Mouse (Mus musculus) heart, adult 2 months (tissue): Measurements from ENCODE around the gene Marveld2.

Source experiments
- CTCF ChIP-seq: fragments of 200-600 bp; IDR thresholded peaks from 2 replicates; pipeline ENCODE4 v1.8.1; 2022; ENCODE audit warnings: antibody characterized with exemption, mild to moderate bottlenecking, moderate library complexity
- POLR2A ChIP-seq: fragments of 200-500 bp; IDR thresholded peaks from 2 replicates; pipeline ENCODE4 v1.6.1; 2011; ENCODE audit warnings: mild to moderate bottlenecking, low read depth, low read length, control low read depth; ENCODE audit not compliant: insufficient read depth

- TF ChIP-seq CTCF, result no peak
- TF ChIP-seq POLR2A, result no peak
Observed at GRCm38 (mm10) chr13:100575950-100576349, 40.8 kb downstream of the Marveld2 start.
